Mouse (Mus musculus): Measurements from ENCODE around the gene Tbck.

The Tbck gene

DNA sequence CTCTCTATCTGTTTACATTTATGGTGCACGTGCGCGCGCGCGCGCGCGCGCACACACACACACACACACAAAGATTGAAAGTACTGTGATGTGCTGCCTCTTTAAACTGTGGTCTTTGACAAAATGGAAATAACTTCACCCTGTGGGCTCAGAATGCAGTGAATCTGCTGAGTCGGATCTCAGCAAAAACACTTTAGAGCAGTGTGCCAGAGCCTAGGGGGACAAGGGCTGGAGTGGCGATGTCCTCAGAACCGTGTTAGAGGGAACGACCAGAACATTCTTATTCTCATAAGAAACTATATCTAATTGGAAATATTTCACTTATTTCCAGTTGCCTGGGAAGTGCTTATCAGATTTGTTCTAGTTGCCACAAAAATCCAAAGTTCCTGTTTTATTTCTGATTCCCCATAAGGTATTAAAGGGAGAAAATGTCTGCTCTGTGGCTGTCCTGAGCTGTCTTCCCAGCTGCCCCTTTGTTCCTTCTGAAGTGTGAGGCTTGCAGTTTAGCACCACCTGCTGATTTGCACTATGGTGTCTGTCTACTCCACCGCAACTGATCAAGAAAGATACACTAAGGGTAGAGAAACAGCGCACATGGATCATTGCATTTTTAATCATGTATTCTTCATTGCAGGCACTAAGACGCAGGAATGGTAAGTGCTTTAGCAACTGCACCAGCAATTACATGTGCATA lies 82.2 kb downstream of the Tbck start:
- no peak for DNase-seq

DNA sequence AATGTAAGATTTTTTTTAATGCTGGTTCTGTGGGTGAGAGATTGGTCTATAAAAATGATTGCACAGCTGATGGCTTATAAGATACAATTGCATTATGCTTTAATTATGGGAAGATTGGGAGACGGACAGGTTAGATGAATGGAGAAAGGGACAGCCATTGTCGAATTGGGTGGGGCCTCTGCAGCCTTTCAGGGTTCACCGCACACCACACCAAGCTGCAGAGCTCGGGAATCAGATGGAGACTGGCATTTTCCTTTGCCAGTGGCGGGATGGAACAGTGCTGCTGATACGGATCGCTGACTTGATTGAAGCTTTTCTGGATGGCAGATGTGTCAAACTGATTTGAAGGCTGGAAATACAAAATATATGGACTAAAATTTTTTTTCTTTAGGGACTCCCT lies 88.1 kb downstream of the Tbck start:
- DNase-seq: no peak

DNA sequence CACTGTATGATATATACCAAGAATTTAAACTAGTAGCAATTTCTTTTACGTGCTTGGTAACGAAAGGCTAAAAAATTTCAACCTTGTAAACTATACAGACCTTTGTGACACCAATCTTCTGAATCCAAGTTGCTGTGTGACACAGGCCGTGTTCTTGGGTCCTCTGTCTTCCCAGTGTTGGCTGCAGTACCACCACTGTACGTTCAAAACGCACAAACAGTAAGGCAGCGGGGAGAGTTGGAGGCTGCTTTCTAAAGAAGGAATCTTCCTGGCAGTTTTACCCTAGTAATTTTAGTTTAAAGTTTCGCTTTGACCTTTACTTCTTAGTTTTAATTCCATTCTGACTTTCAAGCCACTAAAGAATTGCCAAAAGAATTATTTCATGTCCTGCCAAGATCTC lies 92.7 kb downstream of the Tbck start:
- DNase-seq: no peak

DNA sequence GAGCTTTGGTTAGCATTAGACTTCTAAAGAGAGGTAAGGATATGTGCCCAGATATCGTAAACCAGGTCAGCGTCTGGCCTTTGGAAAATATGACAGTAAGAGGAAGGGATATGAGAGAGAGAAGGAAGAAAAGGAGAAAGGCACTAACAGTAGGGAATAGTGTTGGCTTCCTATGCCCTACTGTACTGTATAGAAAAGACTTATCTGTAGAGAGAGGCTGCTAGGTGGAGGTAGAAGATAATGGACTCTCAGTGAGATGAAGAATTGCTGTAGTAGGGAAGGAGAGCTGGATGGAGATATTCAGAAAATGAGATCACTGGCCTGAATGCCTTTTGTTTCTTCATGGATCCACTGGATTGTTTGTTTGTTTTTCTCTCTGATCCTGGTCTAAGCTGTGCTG lies 97.2 kb downstream of the Tbck start:
- no peak for DNase-seq

DNA sequence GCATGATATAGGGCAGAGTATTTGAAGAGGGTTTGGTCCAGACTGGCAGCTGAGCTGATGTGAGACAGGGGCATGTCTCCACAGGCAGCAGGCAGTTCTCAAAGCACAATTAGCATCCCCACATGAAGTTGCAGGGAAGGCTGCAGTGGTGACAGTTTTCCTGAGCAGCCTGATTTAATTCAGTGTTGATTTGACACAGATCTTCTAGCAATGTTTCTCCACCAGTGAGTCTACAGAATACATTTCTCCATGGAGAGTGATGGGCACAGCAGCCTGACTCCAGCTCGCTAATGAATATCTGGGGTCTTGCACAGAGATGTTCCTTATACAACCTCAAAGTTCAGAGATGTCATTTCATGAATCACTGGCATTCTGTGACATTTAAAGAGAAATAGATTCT lies 99.1 kb downstream of the Tbck start:
- no peak for DNase-seq

DNA sequence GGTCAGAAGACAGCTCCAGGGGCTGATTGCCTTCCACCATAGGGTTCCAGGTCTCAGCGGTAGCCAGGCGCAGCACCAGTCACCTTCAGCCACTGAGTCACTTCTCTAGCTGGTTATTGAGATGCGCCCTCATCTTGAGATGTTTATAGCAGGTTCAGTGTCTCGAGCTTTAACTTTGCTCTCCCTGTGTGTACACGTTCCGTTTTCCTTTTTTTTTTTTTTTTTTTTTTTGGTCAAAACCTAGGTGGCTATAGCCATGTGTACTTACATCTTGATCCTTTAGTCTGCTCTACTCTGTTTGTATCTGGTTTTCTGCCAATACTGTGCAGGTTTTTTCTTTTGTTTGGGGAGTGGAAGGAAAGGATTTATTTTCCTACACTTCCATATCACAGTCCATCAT lies 100.8 kb downstream of the Tbck start:
- no peak for DNase-seq

DNA sequence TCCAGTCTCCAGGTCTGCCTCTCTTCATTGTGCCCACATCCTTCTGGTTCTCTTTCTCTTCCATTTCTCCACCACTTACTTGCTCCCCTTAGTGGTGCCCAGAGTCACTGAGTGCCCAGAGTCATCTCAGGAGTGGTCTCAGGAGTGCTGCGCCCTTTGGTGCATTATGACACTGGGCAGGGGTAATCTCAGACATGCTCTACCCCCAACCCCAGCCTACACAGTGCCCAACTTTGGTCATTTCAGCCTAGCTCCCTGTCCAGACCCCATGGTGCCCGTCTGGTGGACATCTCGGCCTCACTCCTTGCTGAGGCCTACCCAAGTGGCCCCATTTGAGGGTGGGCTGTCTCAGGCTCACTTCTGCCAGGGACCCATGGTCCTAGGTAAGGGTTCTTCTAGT lies 102.7 kb downstream of the Tbck start:
- DNase-seq: no peak

DNA sequence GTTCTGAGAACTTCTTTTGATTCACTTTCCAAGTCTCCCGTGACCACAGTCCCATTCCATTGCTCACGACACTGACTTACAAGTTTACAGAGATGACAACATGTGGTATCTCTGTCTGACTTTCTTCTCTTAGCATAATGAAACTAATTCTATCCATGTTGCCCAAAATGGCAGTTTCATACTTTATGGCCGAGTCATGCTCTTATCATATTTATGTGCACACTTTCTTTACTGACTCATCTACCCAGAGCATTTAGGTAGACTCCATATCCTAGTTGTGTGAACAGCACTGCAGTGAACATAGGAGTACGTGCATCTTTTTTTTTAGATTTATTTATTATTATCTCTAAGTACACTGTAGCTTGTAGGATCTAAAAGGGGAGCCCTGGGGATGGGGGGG lies 103.8 kb downstream of the Tbck start:
- no peak for DNase-seq

DNA sequence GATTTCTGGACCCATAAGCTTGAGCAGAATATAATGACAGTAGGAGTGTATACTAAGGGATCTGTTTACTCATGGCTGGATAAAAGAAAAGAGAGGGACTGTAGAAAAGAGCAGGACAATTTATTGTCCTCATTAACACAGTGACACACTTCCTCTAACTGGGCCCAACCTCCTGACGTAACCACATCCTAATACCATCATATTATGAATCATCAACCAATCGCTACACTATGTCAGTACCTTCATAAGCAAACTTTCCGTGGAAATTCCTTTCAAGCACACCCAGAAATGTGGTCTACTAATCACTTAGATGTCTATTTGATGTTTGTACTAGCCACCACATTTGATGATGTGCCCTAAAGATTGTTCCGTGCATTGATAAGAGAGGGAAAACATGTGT lies 107.2 kb downstream of the Tbck start:
- no peak for DNase-seq

DNA sequence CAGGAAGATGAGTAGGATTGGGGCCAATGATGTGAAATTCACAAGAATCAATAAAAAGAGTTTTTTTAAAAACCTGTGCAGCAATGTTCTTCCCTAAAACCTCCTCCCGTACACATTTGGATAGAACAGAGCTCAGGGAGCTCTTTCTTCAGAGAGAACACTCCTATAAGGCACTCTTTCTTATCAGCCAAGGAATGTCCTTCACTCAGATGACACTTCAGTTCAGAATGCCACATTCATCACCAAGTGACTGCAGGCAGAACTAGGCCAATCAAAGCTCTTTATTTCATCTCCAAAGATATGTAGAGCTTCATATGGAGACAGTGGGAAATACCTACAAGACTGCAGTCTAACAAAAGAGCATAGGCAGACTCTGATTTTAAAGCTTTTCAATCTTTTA lies 116.3 kb downstream of the Tbck start:
- no peak for DNase-seq

DNA sequence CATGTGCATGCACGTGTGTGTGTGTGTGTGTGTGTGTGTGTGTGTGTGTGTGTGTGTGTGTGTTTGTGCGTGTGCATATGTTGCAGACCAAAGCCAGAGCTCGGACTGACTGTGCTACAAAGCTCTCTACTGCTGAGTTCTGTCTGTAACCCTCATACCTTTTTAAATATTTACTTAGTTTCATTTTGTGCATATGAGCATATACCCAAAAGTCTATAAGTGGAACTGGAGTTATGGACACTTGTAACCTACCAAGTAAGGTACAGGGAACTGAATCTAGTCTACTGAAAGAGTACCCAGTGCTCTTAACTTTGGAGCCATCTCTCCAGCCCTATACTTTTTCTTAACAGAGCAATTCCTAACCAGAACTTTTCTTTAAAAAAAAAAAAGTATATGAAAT lies 118.0 kb downstream of the Tbck start:
- no peak for DNase-seq

DNA sequence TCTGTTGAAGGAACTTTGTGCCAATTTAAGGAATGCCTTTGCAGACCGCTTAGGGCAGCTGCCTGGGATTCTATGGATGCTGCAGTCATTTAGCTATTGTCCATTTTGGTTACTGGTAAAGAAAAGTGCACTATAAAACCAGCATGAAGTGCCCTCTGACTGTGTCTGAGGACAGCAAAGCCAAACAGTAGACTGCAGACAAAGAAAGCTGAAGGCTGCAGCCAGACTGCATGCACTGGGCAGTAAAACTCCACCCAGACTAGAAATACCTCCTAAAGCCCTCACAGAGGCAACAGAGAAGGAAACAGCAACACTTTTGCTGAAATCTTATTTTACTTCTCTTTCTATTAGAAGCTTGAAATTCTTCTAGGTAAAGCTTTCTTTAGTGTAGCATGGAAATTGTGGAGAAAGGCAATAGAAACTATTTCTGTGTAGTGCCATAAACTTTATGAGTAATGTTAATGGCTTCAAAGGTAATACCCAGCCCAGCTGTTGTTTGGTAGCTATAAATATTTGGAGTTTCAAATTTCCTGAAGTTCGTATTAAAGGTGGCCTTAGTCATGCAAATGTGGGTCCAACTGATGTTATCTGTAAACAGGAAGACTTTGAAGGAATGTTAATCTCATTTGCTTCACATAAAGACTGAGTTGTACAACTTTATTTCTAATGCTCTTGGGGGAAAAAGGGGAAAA lies 124.1 kb downstream of the Tbck start:
- no peak for DNase-seq

DNA sequence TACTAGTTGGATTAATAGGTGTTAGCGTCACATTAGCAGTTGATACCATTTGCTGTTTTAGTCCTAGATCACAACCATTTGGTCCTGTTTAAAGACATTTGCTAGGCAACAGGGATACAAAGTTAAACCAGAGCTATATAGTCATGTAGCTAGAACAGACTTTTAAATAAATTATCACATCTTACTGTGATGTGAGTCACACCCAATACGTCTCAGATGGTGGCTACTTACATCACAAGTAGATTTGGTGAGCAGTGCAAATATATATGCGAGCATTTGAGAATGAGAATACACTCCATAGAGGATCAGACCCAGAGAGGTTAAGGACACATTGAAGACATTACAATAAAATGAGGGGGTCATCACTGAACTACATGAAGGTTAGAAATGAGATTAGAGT lies 125.0 kb downstream of the Tbck start:
- DNase-seq: no peak

DNA sequence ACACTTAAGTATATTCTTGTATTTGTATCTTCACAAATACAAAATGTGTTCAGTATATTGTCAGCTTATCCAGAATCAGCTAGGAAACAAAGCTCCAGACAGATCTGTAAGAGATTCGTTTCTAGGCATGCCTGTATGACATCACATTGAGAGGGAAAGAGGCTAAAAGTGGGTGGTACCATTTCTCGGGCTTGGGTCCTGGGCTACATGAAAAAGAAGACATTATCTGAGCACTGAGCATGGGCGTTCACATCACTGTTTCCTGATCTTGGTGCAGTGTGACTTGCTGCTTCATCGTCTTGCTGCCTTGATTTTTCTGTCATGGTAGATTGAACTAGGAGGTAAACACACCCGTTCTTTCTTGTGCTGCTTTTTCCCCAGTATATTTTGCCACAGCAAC lies 127.8 kb downstream of the Tbck start:
- DNase-seq: no peak

DNA sequence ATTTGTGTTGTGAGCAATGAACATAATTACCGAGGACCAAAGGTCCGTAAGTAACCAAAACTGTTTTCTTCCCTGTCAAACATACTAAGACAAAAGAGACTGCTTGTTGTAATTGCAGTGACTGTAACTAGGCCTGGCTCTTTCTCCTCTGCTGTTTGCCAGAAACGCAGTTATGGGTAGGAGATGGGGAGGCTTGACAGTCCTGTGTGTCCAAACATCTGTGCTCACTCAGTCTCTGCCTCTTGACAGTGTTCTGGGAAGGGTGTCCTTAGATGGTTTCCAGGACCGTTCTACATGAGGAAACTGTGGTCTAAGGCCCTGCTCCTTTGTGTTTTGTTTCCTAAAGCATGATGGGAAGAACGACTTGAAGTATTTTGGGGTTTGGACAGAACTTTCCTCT lies 128.4 kb downstream of the Tbck start:
- DNase-seq: peak; percentile 5

DNA sequence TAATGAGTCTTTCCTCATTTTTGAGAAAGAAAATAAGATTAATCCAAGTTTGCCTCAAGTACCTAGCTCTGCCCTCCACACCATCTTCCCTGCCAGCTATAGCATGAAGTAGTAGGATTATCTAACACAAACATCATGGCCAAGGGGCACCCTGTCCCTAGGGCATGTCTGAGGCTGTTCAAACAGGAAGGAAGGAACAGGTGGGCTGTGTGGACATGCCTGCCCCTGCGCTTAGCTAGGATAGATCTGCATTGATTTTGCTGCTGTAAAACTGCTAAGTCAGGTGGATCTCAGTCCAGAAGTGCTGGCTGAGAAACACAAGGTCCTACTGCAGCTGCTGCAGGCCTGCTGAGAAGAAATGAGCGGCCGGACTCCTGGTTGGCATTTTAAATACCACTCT lies 129.2 kb downstream of the Tbck start:
- DNase-seq: no peak

DNA sequence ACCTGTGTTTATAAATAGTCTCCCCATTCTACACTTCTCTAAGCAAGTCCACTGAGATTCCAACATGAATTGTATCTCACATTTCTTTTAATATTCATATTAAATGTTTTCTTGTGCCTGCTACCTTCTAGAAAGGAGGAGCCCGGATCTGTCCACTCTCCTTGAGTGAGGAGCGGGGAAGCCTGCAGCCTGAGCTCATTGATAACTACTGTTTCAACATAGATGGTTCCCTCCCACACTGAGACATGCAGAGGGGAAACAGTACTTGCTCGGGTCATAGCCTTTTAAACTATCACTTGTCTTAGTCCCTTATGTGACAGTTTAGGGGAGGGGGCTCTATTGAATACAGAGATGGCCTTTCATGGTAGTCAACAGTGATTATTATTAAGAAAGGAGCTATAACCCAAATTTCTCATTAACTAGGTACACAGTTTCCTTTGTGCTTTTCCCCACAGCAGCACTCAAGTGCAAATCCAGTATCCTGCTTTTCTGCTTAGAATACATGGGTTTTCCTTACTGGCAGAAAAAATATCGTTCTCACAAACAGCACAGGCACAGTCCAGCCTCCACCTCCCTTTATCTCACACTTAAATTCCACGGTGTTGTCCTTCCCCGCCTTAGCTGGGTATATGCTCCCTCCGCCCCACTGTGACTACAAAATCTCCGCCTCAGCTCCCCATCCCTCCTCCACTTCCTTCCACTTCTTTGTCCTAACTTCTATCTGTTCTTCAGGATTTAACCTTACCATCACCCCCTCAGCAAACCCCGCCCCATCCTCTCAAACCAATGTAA lies 130.0 kb downstream of the Tbck start:
- DNase-seq: no peak

DNA sequence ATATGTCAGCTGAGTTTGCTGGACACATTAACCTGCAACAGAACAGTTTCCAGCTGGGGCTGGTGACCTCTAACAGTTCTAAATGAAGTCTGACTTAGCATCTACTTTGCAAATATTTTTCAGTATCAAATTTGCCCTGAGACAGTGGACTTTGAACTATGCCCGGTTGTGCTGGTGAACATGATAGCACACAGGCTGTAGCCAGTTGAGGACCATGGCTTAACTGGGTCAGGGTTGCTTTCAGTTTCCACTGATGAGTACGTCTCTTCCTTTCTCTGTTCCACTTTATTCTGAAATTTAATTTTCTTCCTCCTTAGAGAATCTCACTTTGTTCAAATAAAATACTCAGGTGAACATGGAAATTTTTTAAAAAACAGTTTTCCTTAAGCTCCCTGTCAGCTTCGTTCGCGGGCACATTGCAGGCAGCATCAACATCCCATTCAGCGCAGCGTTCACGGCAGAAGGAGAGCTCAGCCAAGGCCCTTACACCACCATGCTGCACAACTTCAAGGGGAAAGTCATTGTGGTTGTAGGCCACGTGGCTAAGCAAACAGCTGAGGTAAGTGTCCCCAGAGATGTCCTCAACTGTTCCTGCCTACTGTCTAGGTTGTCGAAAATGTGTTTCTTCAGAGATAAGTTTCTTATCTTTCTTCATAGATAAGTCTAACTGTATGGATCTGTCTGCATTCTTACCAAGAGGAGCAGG lies 131.0 kb downstream of the Tbck start:
- peak; percentile 8 for DNase-seq

DNA sequence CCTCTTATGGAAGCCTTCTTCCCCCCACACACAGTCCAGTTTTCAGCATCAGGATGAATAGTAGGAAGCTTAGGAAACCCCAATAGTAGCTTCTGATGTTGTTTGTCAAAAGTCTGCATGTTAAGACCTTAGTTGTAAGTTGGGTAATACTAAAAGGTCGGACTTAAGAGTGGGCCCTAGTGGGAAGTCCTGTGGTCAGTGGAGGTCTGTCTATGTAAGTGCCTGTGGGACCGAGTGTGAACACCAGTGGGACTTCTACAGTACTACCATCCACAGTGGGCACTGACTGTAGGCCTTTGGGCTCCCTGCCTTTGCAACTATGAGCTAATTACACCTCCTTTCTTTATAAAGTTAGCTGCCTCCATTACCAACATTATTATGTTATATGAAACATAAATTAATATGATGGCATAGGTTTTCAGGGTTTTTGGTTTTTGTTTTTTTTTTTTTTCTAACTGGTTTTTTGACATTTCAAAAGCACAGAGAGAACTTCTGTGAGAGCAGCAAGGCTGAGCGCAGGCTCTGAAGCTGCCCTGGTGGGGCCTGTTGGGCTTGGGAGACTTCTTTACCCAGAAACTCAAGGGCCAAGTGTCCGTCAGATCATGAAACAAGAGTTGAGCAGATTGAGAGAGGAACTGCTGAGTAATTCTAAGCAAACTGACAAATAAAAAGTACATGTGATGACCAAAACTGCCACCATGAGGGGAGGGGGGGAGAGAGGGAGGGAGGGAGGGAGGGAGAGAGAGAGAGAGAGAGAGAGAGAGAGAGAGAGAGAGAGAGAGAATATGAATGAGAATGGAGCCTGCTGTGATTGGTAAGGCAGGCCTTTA lies 131.8 kb downstream of the Tbck start:
- DNase-seq: no peak

DNA sequence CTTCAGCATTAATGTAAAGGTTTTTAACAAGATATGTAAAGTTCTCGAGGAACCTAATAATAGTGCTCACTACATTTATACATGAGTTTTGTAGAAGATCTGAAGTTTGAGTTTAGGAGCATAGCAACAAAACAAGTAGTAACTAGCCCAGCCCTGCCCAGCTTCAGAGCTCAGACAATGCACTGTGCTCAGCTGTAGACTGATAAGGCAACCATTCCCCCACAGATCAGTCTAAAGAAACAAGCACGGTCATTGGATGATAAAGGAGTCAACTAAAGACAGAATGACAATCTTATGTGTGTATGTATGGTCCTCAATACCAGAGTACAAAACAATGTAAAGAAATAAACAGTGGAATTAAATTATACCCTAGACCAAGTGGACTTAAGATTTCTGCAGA lies 135.5 kb downstream of the Tbck start:
- DNase-seq: no peak

DNA sequence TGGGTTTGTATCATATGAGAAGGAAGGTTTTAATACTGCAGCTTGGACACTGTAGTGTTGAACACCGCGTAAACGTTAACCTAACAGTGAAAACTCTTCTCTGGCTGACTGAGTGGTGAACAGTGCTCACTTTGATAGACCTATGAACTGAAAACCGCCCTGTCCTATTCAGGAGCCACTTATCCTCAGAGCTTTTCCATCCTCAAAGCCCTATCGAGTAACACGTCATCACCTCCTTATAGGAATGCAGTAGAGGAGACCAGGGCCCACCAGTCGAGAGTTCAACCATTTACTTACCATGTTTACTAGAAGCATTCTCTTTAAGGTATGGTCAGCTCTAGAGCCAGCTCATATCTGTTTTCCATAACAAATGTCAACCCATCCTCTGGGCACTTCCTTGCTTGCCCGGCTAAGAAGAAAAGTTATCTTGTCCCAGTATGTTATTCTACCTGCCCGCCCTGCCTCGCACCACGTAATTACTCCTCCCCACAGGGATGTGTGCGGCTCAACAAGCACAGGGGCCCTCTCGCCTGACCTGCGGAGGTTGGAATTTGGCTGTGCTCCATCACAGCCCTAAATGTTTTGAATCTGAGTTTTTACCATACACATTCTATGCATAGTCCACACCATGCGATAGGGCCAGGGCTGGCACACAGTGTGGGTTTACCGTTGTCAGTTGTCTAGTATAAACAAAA lies 147.4 kb downstream of the Tbck start:
- no peak for DNase-seq
